14 mouse cellular contexts compared by ENCODE assay signal in genomic region chrX:163848510-163849199, GRCm38 (mm10).
DNase-seq lines count a peak whose midpoint lies in the region; ATAC-seq lines count a peak whose summit lies in the region.
"Had no signal": no experiment of that assay in that cellular context is flagged by ENCODE, and none has a peak within 500 bp of the region (broad histone marks: within the 10 kb centered on the region; RNA-seq: fewer than 3 reads in every experiment).

No protein-coding gene starts in this region.

- WGBS in forebrain, embryonic 13.5 days, result 61% methylated on average over 8 of the region's 8 CpGs
- WGBS in forebrain, embryonic 11.5 days, result 73% methylated on average over 8 of the region's 8 CpGs

- no peak for DNase-seq in forebrain, embryonic 11.5 days (ENCODE audit: low spot score)
- DNase-seq in 3T3-L1 (ENCODE audit: low read depth, low spot score), result peak; percentile 10
- peak; percentile 38 for DNase-seq in cerebellum, adult 11-12 months
- DNase-seq in induced T-regulatory cell, adult 2 months (ENCODE audit: low read depth), result peak; percentile 23
- DNase-seq in thymus, postnatal 36 days, result no peak
- DNase-seq in adrenal gland, postnatal 10 days, result no peak
- no peak for DNase-seq in layer of hippocampus, postnatal 36 days
- DNase-seq: B cell, adult 2 months; forebrain, postnatal 0 days had no signal

- no peak overlapping the region for H3K4me3 ChIP-seq in forebrain, embryonic 13.5 days
- no peak overlapping the region for H3K4me3 ChIP-seq in forebrain, embryonic 11.5 days (ENCODE audit: low read depth, low read length)

- no peaks in the 10 kb centered on the region for H3K4me1 ChIP-seq in forebrain, embryonic 13.5 days
- no peaks in the 10 kb centered on the region for H3K4me1 ChIP-seq in forebrain, embryonic 11.5 days (replicated peaks; ENCODE audit: control insufficient read depth, insufficient read depth, low read length)

- H3K36me3 ChIP-seq in forebrain, embryonic 13.5 days (ENCODE audit: poor library complexity, severe bottlenecking), result no peaks in the 10 kb centered on the region
- H3K36me3 ChIP-seq in forebrain, embryonic 11.5 days (ENCODE audit: control insufficient read depth, insufficient read depth, low read length), result no peaks in the 10 kb centered on the region

- no peak overlapping the region for H3K27ac ChIP-seq in forebrain, embryonic 13.5 days
- no peak overlapping the region for H3K27ac ChIP-seq in forebrain, embryonic 11.5 days (ENCODE audit: low read depth, low read length)
- H3K27ac ChIP-seq: hindbrain, embryonic 14.5 days had no signal

- ATAC-seq in forebrain, embryonic 13.5 days, result peak; percentile 33; the same call in 1 of the 2 replicates
- ATAC-seq in forebrain, embryonic 11.5 days (replicated peaks; ENCODE audit: low FRiP score), result no peak
- ATAC-seq: forebrain, postnatal 0 days had no signal

- H3K27me3 ChIP-seq in forebrain, embryonic 13.5 days, result peaks cover 5% of the 10 kb centered on the region; the same call in 1 of the 2 replicates
- no peaks in the 10 kb centered on the region; the same call in 1 of the 2 replicates for H3K27me3 ChIP-seq in forebrain, embryonic 11.5 days (ENCODE audit: control insufficient read depth, insufficient read depth, low read length)

- H3K4me2 ChIP-seq in forebrain, embryonic 13.5 days, result no peak overlapping the region
- H3K4me2 ChIP-seq in forebrain, embryonic 11.5 days (ENCODE audit: low read depth, low read length, severe bottlenecking), result no peak overlapping the region
- H3K4me2 ChIP-seq: heart, embryonic 11.5 days; hindbrain, embryonic 14.5 days; liver, embryonic 11.5 days; midbrain, embryonic 11.5 days had no signal

- no peaks in the 10 kb centered on the region for H3K9me3 ChIP-seq in forebrain, embryonic 13.5 days (replicated peaks)
- H3K9me3 ChIP-seq in forebrain, embryonic 11.5 days (ENCODE audit: control insufficient read depth, low read length), result no peaks in the 10 kb centered on the region

- no peak overlapping the region for H3K9ac ChIP-seq in forebrain, embryonic 13.5 days
- no peak overlapping the region for H3K9ac ChIP-seq in forebrain, embryonic 11.5 days (ENCODE audit: low read length)
- H3K9ac ChIP-seq: forebrain, postnatal 0 days; hindbrain, embryonic 14.5 days had no signal

Comparison
In these comparisons a context has a peak if more than half of its experiments do, and no peak if none do; other contexts are left out.
1. DNase-seq: peak in 3T3-L1 (single experiment), cerebellum, adult 11-12 months (single experiment) and induced T-regulatory cell, adult 2 months (single experiment); none in forebrain, embryonic 11.5 days (single experiment), thymus, postnatal 36 days (0 of 2), adrenal gland, postnatal 10 days (single experiment) and layer of hippocampus, postnatal 36 days (0 of 2).